Mouse (Mus musculus): ENCODE measurements around the gene Tubb4a.

Tubb4a gene

GRCm38 (mm10) chr17:57099629-57100325, 12.2 kb upstream of the Tubb4a start:
- DNase-seq: no peak

GRCm38 (mm10) chr17:57098321-57098720, 10.7 kb upstream of the Tubb4a start:
- no peak for DNase-seq

GRCm38 (mm10) chr17:57096623-57096920, 9.0 kb upstream of the Tubb4a start:
- peak; percentile 57 to 83 for DNase-seq

- DNase-seq: peak; percentile 54 to 61
Measured at GRCm38 (mm10) chr17:57095855-57096622, 8.5 kb upstream of the Tubb4a start.

GRCm38 (mm10) chr17:57094222-57094621, 6.6 kb upstream of the Tubb4a start:
- no peak for DNase-seq

GRCm38 (mm10) chr17:57085970-57086757, 1.4 kb downstream of the Tubb4a start:
- no peak for DNase-seq

- DNase-seq: no peak
Measured at GRCm38 (mm10) chr17:57082481-57082880, 5.1 kb downstream of the Tubb4a start.

GRCm38 (mm10) chr17:57081234-57081842, 6.2 kb downstream of the Tubb4a start:
- no peak for DNase-seq

GRCm38 (mm10) chr17:57079919-57080318, 7.7 kb downstream of the Tubb4a start:
- no peak for DNase-seq

GRCm38 (mm10) chr17:57078336-57078735, 9.2 kb downstream of the Tubb4a start, which contains the start of gene Dennd1c:
Gene Dennd1c, minus strand, starts transcription at chr17:57078514.
- DNase-seq: no peak

GRCm38 (mm10) chr17:57076916-57077315, 10.7 kb downstream of the Tubb4a start:
- DNase-seq: no peak

- peak; percentile 35 to 39 for DNase-seq
Measured at GRCm38 (mm10) chr17:57070699-57071098, 16.9 kb downstream of the Tubb4a start.

- DNase-seq: no peak
Measured at GRCm38 (mm10) chr17:57070272-57070671, 17.3 kb downstream of the Tubb4a start.

- no peak for DNase-seq
Measured at GRCm38 (mm10) chr17:57066908-57067307, 20.7 kb downstream of the Tubb4a start.

- peak; percentile 31 to 43 for DNase-seq
Measured at GRCm38 (mm10) chr17:57063031-57063430, 24.6 kb downstream of the Tubb4a start.

- peak in 1 of 2 experiments; percentile 45 for DNase-seq
Measured at GRCm38 (mm10) chr17:57062548-57062947, 25.0 kb downstream of the Tubb4a start.

GRCm38 (mm10) chr17:57062011-57062521, 25.5 kb downstream of the Tubb4a start:
- DNase-seq: peak; percentile 88 to 89

- peak; percentile 23 to 30 for DNase-seq
Measured at GRCm38 (mm10) chr17:57061069-57061468, 26.5 kb downstream of the Tubb4a start.

- peak; percentile 97 to 98 for DNase-seq
Measured at GRCm38 (mm10) chr17:57060231-57060801, 27.3 kb downstream of the Tubb4a start.

GRCm38 (mm10) chr17:57059486-57059977, 28.1 kb downstream of the Tubb4a start, which contains the start of gene Slc25a23:
Gene Slc25a23, minus strand, starts transcription at chr17:57059863.
- peak; percentile 63 to 71 for DNase-seq

GRCm38 (mm10) chr17:57058891-57059485, 28.6 kb downstream of the Tubb4a start, which contains the start of gene Crb3:
Gene Crb3, plus strand, starts transcription at chr17:57059105.
- DNase-seq: peak; percentile 41 to 43

- no peak for DNase-seq
Measured at GRCm38 (mm10) chr17:57056246-57056645, 31.3 kb downstream of the Tubb4a start.
